Mouse (Mus musculus) kidney, adult 18-20 months (tissue): ENCODE measurements at regions not wholly inside any gene's neighbourhood (a gene's known extent, or its start where the extent isn't known, plus 50 kb on each side); places are given as distances from the start of the nearest gene placed in this dataset.
"Not testable (repeated sequence)": the region's sequence is repeated elsewhere in the genome, so short reads cannot be mapped to it uniquely, and the experiment has no call there.

Source experiments
- DNase-seq: peaks from one replicate; pipeline ENCODE4 v3.0.0; 2021

GRCm38 (mm10) chr14:53075937-53076336, 580.4 kb upstream of the Olfr1507 start:
- DNase-seq = not testable (repeated sequence)

- not testable (repeated sequence) for DNase-seq
These were observed 577.6 kb upstream of the Olfr1507 start for GRCm38 (mm10) chr14:53073126-53073525.

GRCm38 (mm10) chr14:53072502-53072901, 577.0 kb upstream of the Olfr1507 start:
- DNase-seq = not testable (repeated sequence)

GRCm38 (mm10) chr14:53054439-53054838, 558.9 kb upstream of the Olfr1507 start:
- not testable (repeated sequence) for DNase-seq

GRCm38 (mm10) chr14:53053465-53054123, 558.0 kb upstream of the Olfr1507 start:
- not testable (repeated sequence) for DNase-seq

GRCm38 (mm10) chr14:53047683-53048082, 552.1 kb upstream of the Olfr1507 start:
- DNase-seq = not testable (repeated sequence)

GRCm38 (mm10) chr14:53046975-53047374, 551.4 kb upstream of the Olfr1507 start:
- DNase-seq = not testable (repeated sequence)

GRCm38 (mm10) chr14:53045331-53045730, 549.8 kb upstream of the Olfr1507 start:
- DNase-seq = not testable (repeated sequence)

GRCm38 (mm10) chr14:53044101-53044500, 548.6 kb upstream of the Olfr1507 start:
- DNase-seq = not testable (repeated sequence)

- not testable (repeated sequence) for DNase-seq
These were observed 546.5 kb upstream of the Olfr1507 start for GRCm38 (mm10) chr14:53042016-53042415.

- DNase-seq = not testable (repeated sequence)
These were observed 543.9 kb upstream of the Olfr1507 start for GRCm38 (mm10) chr14:53039475-53039874.

GRCm38 (mm10) chr14:53034940-53035339, 539.4 kb upstream of the Olfr1507 start:
- DNase-seq = not testable (repeated sequence)

GRCm38 (mm10) chr14:53033221-53033620, 537.7 kb upstream of the Olfr1507 start:
- DNase-seq = not testable (repeated sequence)

GRCm38 (mm10) chr14:53032498-53032897, 536.9 kb upstream of the Olfr1507 start:
- not testable (repeated sequence) for DNase-seq

GRCm38 (mm10) chr14:53030227-53030626, 534.7 kb upstream of the Olfr1507 start:
- not testable (repeated sequence) for DNase-seq

- not testable (repeated sequence) for DNase-seq
These were observed 531.4 kb upstream of the Olfr1507 start for GRCm38 (mm10) chr14:53026958-53027357.

GRCm38 (mm10) chr14:53020152-53020551, 524.6 kb upstream of the Olfr1507 start:
- DNase-seq = not testable (repeated sequence)

GRCm38 (mm10) chr14:53007741-53008140, 512.2 kb upstream of the Olfr1507 start:
- not testable (repeated sequence) for DNase-seq

GRCm38 (mm10) chr14:53007323-53007722, 511.8 kb upstream of the Olfr1507 start:
- not testable (repeated sequence) for DNase-seq

GRCm38 (mm10) chr14:53001289-53001688, 505.7 kb upstream of the Olfr1507 start:
- DNase-seq = not testable (repeated sequence)

- DNase-seq = not testable (repeated sequence)
These were observed 496.7 kb upstream of the Olfr1507 start for GRCm38 (mm10) chr14:52992106-52992760.

- DNase-seq = not testable (repeated sequence)
These were observed 495.7 kb upstream of the Olfr1507 start for GRCm38 (mm10) chr14:52991328-52991665.

GRCm38 (mm10) chr14:52990569-52991327, 495.2 kb upstream of the Olfr1507 start:
- not testable (repeated sequence) for DNase-seq
